Mouse (Mus musculus) ZHBTc4 (cell line): ENCODE results near the gene Pgm5.

Experiments used
- DNase-seq: peaks from one replicate; pipeline ENCODE4 v3.0.0-alpha.2; 2011; ENCODE audit warnings: low read depth, low spot score

The Pgm5 gene

GRCm38 (mm10) chr19:24871037-24871635, 9.5 kb upstream of the Pgm5 start:
- DNase-seq, result peak; percentile 75

- no peak for DNase-seq
Observed at GRCm38 (mm10) chr19:24865436-24865835, 3.8 kb upstream of the Pgm5 start.

DNA sequence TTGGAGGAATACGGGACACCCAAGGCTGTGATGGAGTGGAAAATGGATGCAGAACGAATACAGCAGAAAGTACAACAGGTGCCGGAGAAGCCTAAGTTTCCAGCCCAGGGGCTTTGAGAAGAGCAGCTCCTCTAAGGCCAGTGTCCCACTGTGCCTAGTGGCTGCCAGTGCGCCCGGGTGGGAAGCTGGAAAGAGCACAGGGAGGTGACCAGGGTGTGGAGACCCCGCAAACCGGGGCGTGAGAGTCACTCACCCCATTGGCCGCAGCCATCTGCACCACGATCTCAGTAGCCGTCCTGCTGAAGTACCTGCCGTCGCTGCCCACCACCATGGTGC, 411 bp downstream of the Pgm5 start:
- DNase-seq, result peak; percentile 14

DNA sequence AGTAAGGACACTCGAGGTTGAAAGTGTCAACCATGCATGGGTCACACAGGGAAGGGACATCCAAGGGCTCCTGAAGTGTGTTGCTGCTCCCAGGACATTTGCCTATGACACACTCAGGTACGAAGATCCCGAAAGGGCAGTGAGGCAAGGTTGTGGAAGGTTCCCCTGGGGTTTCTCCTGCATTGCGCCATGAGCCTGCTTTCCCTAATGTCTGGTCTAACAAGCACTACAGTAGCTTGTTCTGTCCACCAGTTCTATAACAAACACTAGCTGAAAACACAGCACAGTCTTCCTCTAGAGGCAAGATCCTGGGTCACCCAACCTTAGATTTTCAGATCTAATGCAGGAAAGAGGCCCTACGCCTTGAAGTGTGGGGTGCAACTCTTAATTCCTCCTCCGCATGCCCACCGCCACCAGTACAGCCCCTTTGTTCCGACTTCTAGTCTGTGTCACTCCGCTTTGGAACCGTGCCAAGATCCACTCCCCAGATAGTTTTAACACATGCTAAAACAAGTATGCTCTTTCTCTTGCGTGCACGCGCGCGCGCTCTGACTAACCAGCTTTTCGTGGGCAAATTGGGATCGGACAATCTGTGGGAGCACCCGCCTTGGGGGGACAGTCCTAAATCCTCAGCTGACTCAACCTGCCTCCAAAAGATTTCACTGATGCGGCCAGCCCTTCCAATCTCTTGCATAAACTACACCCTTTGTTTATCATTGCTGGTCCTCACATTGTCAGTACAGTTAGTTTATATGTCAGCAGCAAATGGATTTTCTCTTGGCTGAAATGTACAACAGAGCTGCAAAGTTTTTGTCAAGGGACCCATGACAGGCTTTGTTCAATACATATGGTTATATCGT, 10.0 kb downstream of the Pgm5 start:
- DNase-seq, result peak; percentile 21

DNA sequence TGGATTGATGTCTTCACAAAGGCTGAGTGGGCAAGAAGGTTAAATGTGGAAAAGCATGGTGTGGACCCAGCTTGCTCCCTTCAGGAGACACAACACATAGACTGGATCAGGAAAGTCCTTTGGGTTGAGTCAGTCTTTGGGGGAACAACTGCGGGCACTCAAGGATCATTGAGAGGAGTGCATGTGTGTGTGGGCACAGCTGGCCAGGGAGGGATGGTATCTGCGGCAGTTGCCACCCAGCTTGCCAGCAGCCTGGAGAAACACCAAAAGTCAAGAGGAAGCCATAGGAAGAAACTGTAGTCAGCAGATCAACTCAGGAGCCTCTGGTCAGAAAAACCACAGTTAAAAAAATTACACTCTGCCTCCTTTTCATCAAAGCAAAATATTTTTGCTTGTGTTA, 12.8 kb downstream of the Pgm5 start:
- no peak for DNase-seq

GRCm38 (mm10) chr19:24848345-24848744, 13.3 kb downstream of the Pgm5 start:
- DNase-seq, result no peak

DNA sequence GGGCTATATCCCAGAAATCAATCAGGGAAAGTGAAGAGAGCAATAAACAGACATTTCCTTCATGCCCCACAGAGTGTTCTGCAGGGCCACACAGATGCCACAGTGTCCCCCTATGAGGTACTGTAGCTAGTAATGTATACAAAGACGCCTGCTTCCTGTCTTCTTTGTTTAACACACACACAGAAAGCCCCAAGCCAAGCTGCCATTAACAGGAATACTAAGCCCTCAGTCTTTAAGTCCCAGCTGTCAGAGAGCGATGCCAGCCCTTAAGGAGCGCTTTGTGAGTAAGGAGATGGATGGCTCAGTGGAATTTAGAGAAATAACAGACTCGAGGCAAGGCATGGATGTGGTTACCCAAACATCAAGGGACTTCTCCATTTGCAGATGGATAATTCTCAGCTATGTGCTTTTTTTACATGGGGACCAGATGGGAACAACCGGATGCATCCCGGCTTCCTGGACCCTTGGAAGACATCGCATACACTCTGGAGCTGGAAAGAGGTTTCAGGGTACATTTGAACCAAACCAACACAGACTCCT, 16.6 kb downstream of the Pgm5 start:
- no peak for DNase-seq

DNA sequence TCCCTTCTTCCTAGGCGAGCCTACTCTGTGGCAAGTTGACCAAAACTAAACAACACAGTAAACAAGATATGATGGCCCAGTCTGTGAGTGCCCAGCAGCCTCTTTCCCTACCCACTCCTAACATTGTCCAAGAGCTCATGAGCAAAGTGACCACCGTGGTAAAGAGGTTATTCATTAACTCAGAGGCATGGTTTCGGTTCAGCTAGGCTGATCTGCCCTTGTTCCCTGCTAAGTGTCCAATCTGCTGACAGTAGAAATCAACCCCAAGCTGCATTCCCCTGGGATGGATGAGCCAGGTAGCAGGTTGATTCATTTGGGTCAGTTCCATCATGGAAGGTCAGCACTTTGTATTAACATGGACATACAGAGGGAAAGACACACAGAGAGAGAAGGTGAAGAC, 19.6 kb downstream of the Pgm5 start:
- DNase-seq, result no peak

- no peak for DNase-seq
Observed at GRCm38 (mm10) chr19:24824517-24824916, 37.1 kb downstream of the Pgm5 start.

DNA sequence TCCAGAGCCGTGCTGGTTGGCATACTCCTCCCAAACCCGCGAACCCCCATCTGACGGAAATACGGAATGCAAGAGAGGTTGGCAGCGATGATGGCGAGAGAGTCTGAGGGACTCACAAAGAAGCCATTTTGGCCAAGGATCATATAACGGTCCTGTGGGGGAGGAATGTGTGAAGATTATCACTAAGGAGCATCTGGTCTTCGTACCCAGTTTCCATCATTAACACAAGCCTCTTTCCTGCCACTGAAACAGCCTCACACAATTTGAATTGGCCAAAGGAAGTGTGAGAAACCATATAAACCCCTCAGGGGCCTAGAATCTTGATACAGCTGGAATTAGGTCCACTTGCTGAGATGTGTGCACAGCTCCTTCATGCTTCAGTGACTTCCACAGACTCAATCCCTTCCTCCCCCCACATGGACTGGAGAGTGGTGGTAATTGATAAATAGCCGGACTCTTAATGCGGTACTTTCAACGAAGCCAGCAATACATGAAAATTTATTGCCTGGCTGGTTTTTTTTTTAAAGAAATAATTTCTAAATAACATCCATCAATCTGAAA, 45.9 kb downstream of the Pgm5 start:
- DNase-seq, result no peak

GRCm38 (mm10) chr19:24812861-24813293, 48.8 kb downstream of the Pgm5 start:
- DNase-seq, result no peak

DNA sequence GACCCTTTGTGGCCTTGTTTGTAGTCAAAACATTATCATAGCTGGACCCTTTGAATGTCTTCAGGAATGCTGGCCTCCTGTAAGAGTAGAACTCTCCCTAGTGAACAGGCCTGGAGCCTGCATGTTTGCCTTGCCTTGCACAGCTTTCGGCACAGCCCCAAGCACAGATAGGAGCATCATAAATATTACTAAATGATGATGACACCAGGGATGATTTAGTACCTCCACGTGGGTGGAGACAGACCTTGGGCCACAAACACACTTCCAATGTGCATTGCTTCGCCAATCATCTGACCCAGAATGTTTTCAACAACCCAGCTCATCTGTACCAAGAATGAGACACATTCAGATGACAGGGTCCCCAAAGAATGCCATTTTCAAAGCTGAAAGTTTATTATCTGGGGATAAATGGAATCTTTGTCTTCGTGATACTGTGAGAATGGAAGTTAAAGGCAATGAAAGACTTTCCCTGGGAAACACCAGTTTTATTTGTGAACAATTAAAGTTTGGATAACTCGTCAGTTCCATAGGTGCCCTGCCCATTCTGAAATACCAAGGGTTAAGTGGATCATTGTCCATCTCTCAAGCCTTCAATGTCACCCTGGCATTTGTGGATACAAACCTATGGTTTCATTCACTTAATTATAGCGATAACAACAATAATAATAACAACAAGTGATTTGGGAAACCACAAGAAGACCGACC, 49.4 kb downstream of the Pgm5 start:
- no peak for DNase-seq

DNA sequence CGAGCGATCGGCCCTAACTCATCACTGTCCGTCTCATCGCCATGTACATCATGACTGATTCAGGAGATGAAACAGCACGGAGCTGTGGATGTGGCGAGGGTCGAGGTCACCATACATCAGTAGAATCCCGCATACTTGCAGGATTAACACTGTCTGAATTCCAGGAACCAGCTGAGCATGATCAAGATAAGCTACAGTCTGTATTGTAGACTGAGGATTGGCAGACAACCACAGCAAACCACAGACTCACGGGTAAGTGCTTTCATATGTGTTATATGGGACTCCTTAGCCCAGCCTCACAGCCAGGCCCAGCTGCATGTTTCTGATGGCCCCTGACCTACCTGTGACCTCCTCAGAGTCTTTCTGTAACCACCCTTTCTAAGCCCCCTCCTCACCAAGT, 50.2 kb downstream of the Pgm5 start:
- no peak for DNase-seq

- DNase-seq, result no peak
Observed at GRCm38 (mm10) chr19:24806013-24806412, 55.6 kb downstream of the Pgm5 start.

GRCm38 (mm10) chr19:24797606-24798005, 64.0 kb downstream of the Pgm5 start:
- DNase-seq, result peak; percentile 7

DNA sequence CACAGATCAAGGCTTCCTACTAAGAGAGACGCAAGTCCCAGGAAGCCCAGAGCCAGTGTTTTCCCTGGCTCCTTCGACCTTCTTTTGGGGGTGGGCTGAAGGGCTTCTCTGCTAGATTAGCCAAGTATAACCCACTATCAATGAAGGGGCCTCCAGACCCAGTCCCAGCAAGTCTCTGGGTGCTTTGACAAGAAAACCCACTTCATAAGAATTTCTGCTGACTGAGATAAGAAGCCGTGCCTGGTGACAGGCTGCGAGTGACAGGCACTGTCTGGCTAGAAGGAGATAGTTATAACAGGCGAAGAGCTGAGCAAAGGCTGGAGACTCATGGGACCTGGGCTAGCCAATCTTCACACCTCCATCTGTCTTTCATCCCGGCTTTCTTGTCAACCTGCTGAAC, 67.3 kb downstream of the Pgm5 start:
- no peak for DNase-seq

DNA sequence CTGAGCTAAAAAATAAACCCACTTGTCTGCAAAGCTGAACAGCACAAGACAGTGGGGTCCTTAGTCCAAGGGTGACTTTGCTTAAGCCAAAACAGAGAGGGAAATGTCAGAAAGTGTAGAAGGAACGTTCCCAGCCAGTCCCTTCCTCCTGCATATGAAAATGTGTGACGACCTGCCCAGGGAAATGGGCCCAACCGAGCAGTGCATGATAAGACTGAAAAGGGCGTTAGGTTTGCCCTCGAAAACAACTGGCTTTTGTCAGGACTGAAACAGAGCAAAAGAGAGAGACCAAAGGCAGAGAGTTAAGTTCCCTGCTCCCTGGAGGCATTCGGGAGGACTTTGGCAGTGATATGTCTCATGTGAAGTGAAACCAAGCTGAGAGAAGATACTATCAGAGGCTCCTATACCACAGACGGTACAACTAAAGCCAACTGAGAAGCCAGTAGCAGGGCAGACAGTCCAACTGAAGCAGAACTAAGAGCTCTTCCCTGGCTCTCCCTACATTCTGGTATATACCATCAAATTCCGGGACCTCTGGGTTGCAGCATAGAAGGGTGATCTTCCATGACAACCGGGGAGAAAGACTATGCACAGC, 68.0 kb downstream of the Pgm5 start:
- DNase-seq, result no peak

- DNase-seq, result no peak
Observed at GRCm38 (mm10) chr19:24792876-24793275, 68.8 kb downstream of the Pgm5 start.

DNA sequence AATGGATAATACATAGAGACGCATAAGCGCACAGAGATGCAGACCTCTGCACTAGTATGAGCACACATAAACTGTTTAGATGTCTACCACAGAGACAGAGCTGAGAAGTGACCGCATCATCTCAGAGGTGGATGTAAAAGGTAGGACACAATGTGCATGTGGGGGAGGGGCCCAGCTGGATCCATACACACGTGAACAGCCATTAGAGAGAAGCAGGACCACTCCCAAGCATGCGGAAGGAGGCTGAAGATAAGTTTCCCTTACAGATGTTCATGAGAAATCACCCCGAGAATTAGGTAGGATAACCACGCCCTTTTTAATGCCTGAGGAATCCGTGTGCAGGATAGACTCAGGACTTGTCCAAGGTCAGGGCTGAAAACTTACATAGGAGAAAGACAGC, 75.8 kb downstream of the Pgm5 start:
- DNase-seq, result peak; percentile 12

DNA sequence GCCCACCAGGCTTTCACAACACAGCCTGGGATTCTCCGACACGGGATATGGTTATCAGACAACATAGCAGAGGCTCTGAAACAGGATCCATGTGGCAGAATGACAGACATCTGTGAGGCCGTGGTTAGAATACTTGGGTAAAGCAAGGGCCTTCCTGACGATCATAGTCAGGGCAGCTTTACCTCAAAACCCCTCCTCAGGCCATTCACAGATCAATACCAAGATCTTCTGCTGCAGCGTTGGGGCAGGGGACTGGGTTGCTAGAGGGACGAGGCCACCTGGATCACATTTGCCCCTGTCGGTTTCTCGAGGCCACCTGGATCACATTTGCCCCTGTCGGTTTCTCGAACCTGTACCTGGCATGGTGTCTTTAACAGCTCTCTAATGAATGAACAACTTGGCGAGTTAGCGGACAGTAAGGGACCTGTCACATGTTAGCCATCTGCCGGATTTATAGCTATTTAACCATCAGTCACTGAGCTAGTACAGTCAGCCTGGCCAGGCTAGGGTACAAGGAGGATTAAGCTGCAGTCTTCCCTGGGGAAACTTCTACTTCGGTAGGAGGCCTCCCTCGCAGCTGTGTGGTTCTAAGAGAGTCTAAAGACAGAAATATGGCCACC, 76.5 kb downstream of the Pgm5 start:
- DNase-seq, result no peak

GRCm38 (mm10) chr19:24783736-24784135, 77.9 kb downstream of the Pgm5 start:
- no peak for DNase-seq
